Mouse (Mus musculus): ENCODE data around the gene Elp4. TPM values are rescaled to one million over a fixed set of nuclear protein-coding genes. Genes with fewer than 3 reads are reported as not detected.
A peak's percentile ranks its signal among the peaks of the same experiment; 100 is the strongest.

Gene Elp4
- polyA plus RNA-seq (2012; rRNA removed): 2.3 and 3.7 TPM in 2 replicates

GRCm38 (mm10) chr2:105903896-105904756 is at the start of gene Elp4, which contains the start of gene Immp1l:
Gene Elp4, minus strand, starts transcription at chr2:105904564.
Gene Immp1l, plus strand, starts transcription at chr2:105904638.
- DNase-seq: peak; percentile 96
- no peak for TF ChIP-seq CTCF (IDR thresholded peaks at IDR 0.05; ENCODE audit: insufficient read depth, low read length)
- TF ChIP-seq POLR2A (IDR thresholded peaks at IDR 0.05; ENCODE audit: borderline replicate concordance, extremely low read depth, low read depth, low read length): peak; percentile 75; the same call in 1 of the 2 replicates
- under 1% methylated on average over 39 of the region's 39 CpGs for WGBS

GRCm38 (mm10) chr2:105953862-105954261 is 49.5 kb upstream of the Elp4 start:
- WGBS: 76% methylated on average over 4 of the region's 4 CpGs
- no peak for DNase-seq
- TF ChIP-seq POLR2A (IDR thresholded peaks at IDR 0.05; ENCODE audit: borderline replicate concordance, extremely low read depth, low read depth, low read length): no peak
- TF ChIP-seq CTCF (IDR thresholded peaks at IDR 0.05; ENCODE audit: insufficient read depth, low read length): no peak
- H3K4me1 ChIP-seq (ENCODE audit: control insufficient read depth, insufficient read depth, low read length): no peaks in the 10 kb centered on the region
- H3K4me3 ChIP-seq (replicated peaks; ENCODE audit: extremely low read depth, low read depth, low read length): no peak overlapping the region

More at GRCm38 (mm10) chr2:105903896-105904756, at the start of gene Elp4, which contains the start of gene Immp1l:
- Histone ChIP-seq H3K4me3 (replicated peaks; ENCODE audit: extremely low read depth, low read depth, low read length) (peak within 1 kb of the TSS; percentile 95), H3K4me1 (ENCODE audit: control insufficient read depth, insufficient read depth, low read length) (no peaks in the 10 kb centered on the region)

GRCm38 (mm10) chr2:105951350-105951940 is 47.1 kb upstream of the Elp4 start:
- Histone ChIP-seq H3K4me1 (ENCODE audit: control insufficient read depth, insufficient read depth, low read length) (no peaks in the 10 kb centered on the region), H3K4me3 (replicated peaks; ENCODE audit: extremely low read depth, low read depth, low read length) (no peak overlapping the region)
- no peak for DNase-seq
- TF ChIP-seq POLR2A (IDR thresholded peaks at IDR 0.05; ENCODE audit: borderline replicate concordance, extremely low read depth, low read depth, low read length) (no peak), CTCF (IDR thresholded peaks at IDR 0.05; ENCODE audit: insufficient read depth, low read length) (no peak)
- 75% methylated on average over 1 of the region's 1 CpGs for WGBS

- Histone ChIP-seq H3K4me3 (replicated peaks; ENCODE audit: extremely low read depth, low read depth, low read length) (no peak overlapping the region), H3K4me1 (ENCODE audit: control insufficient read depth, insufficient read depth, low read length) (no peaks in the 10 kb centered on the region)
- no peak for DNase-seq
- WGBS: 98% methylated on average over 2 of the region's 2 CpGs
- TF ChIP-seq CTCF (IDR thresholded peaks at IDR 0.05; ENCODE audit: insufficient read depth, low read length) (no peak), POLR2A (IDR thresholded peaks at IDR 0.05; ENCODE audit: borderline replicate concordance, extremely low read depth, low read depth, low read length) (no peak)
Observed at GRCm38 (mm10) chr2:105950131-105950530, 45.8 kb upstream of the Elp4 start.

GRCm38 (mm10) chr2:105917623-105918346 is 13.4 kb upstream of the Elp4 start:
- TF ChIP-seq POLR2A (IDR thresholded peaks at IDR 0.05; ENCODE audit: borderline replicate concordance, extremely low read depth, low read depth, low read length) (no peak), CTCF (IDR thresholded peaks at IDR 0.05; ENCODE audit: insufficient read depth, low read length) (no peak)
- H3K4me1 ChIP-seq (ENCODE audit: control insufficient read depth, insufficient read depth, low read length): no peaks in the 10 kb centered on the region
- 85% methylated on average over 5 of the region's 5 CpGs for WGBS
- H3K4me3 ChIP-seq (replicated peaks; ENCODE audit: extremely low read depth, low read depth, low read length): no peak overlapping the region
- no peak for DNase-seq

- DNase-seq: no peak
- TF ChIP-seq POLR2A (IDR thresholded peaks at IDR 0.05; ENCODE audit: borderline replicate concordance, extremely low read depth, low read depth, low read length) (no peak), CTCF (IDR thresholded peaks at IDR 0.05; ENCODE audit: insufficient read depth, low read length) (no peak)
- WGBS: 76% methylated on average over 1 of the region's 1 CpGs
- Histone ChIP-seq H3K4me3 (replicated peaks; ENCODE audit: extremely low read depth, low read depth, low read length) (no peak overlapping the region), H3K4me1 (ENCODE audit: control insufficient read depth, insufficient read depth, low read length) (no peaks in the 10 kb centered on the region)
Observed at GRCm38 (mm10) chr2:105916671-105917070, 12.3 kb upstream of the Elp4 start.

- Histone ChIP-seq H3K4me1 (ENCODE audit: control insufficient read depth, insufficient read depth, low read length) (no peaks in the 10 kb centered on the region), H3K4me3 (replicated peaks; ENCODE audit: extremely low read depth, low read depth, low read length) (no peak overlapping the region)
- TF ChIP-seq CTCF (IDR thresholded peaks at IDR 0.05; ENCODE audit: insufficient read depth, low read length) (no peak), POLR2A (IDR thresholded peaks at IDR 0.05; ENCODE audit: borderline replicate concordance, extremely low read depth, low read depth, low read length) (no peak)
- WGBS: 91% methylated on average over 6 of the region's 6 CpGs
- DNase-seq: no peak
Observed at GRCm38 (mm10) chr2:105913655-105914366, 9.4 kb upstream of the Elp4 start.

GRCm38 (mm10) chr2:105910611-105911010 is 6.2 kb upstream of the Elp4 start:
- no peak overlapping the region for H3K4me3 ChIP-seq (replicated peaks; ENCODE audit: extremely low read depth, low read depth, low read length)
- TF ChIP-seq CTCF (IDR thresholded peaks at IDR 0.05; ENCODE audit: insufficient read depth, low read length) (no peak), POLR2A (IDR thresholded peaks at IDR 0.05; ENCODE audit: borderline replicate concordance, extremely low read depth, low read depth, low read length) (no peak)
- DNase-seq: no peak
- 89% methylated on average over 3 of the region's 3 CpGs for WGBS
- H3K4me1 ChIP-seq (ENCODE audit: control insufficient read depth, insufficient read depth, low read length): no peaks in the 10 kb centered on the region

GRCm38 (mm10) chr2:105908351-105908750 is 4.0 kb upstream of the Elp4 start:
- WGBS: 85% methylated on average over 5 of the region's 5 CpGs
- no peak overlapping the region for H3K4me3 ChIP-seq (replicated peaks; ENCODE audit: extremely low read depth, low read depth, low read length)
- TF ChIP-seq POLR2A (IDR thresholded peaks at IDR 0.05; ENCODE audit: borderline replicate concordance, extremely low read depth, low read depth, low read length): no peak
- TF ChIP-seq CTCF (IDR thresholded peaks at IDR 0.05; ENCODE audit: insufficient read depth, low read length): no peak
- H3K4me1 ChIP-seq (ENCODE audit: control insufficient read depth, insufficient read depth, low read length): no peaks in the 10 kb centered on the region
- DNase-seq: no peak

All from lung, adult 2 months (tissue).